In the genomic region with DNA sequence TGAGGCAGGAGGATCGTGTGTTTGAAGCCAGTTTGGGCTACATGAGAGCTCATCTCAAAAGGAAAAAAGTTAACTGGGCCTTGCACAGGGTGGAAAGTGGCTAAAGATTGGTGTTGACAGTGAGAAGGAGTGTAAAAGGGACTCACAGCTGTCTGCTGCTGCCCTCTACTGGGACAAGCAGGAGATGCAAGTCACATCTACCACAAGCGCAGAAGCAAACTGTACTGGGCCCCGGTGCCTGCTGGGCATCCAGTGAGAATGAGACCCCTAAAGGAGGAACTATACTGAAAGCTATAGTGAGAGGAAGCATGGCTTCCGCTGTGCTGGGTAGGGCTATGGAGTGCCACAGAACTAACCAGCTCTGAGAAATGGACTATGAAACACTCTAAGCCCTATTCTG, we compare ENCODE assay signal across 8 mouse cellular contexts. TPM values are rescaled to one million over a fixed set of nuclear protein-coding genes. Genes with fewer than 3 reads are reported as not detected.
A peak's percentile ranks its signal among the peaks of the same experiment; 100 is the strongest.
DNase-seq lines count a peak whose midpoint lies in the region; ATAC-seq and TF ChIP-seq lines count a peak whose summit lies in the region.

No protein-coding gene starts in this region.

- WGBS in embryonic facial prominence, embryonic 14.5 days, result 16% methylated on average over 4 of the region's 4 CpGs
- WGBS in kidney, embryonic 15.5 days, result 12% methylated on average over 4 of the region's 4 CpGs
- WGBS in limb, embryonic 15.5 days, result 13% methylated on average over 4 of the region's 4 CpGs

- H3K27ac ChIP-seq in embryonic facial prominence, embryonic 14.5 days (replicated peaks; ENCODE audit: low read depth, low read length), result no peak overlapping the region
- no peak overlapping the region for H3K27ac ChIP-seq in kidney, embryonic 15.5 days
- H3K27ac ChIP-seq in limb, embryonic 15.5 days, result no peak overlapping the region

- H3K4me2 ChIP-seq in embryonic facial prominence, embryonic 14.5 days (ENCODE audit: low read depth, low read length), result no peak overlapping the region
- no peak overlapping the region for H3K4me2 ChIP-seq in kidney, embryonic 15.5 days
- H3K4me2 ChIP-seq in limb, embryonic 15.5 days, result no peak overlapping the region

- ATAC-seq in embryonic facial prominence, embryonic 14.5 days (ENCODE audit: low read depth), result peak; percentile 80
- peak; percentile 25; the same call in 1 of the 2 replicates for ATAC-seq in kidney, embryonic 15.5 days (replicated peaks; ENCODE audit: low FRiP score)
- peak; percentile 40; the same call in 1 of the 2 replicates for ATAC-seq in limb, embryonic 15.5 days (ENCODE audit: insufficient number of reproducible peaks, low FRiP score, low TSS enrichment, low read depth)
- ATAC-seq in monocyte, adult 5-6 weeks (replicated peaks; ENCODE audit: insufficient number of reproducible peaks, low FRiP score, low TSS enrichment, poor library complexity, severe bottlenecking), result peak; percentile 79

- peak; percentile 53 for TF ChIP-seq CTCF in C2C12 (IDR thresholded peaks at IDR 0.05; ENCODE audit: control insufficient read depth, insufficient read depth, insufficient read length)

- H3K9ac ChIP-seq in embryonic facial prominence, embryonic 14.5 days (ENCODE audit: low read depth, low read length), result no peak overlapping the region
- H3K9ac ChIP-seq in kidney, embryonic 15.5 days, result no peak overlapping the region
- H3K9ac ChIP-seq in limb, embryonic 15.5 days, result no peak overlapping the region

- H3K27me3 ChIP-seq in C2C12 (ENCODE audit: control insufficient read depth, insufficient read depth, insufficient read length), result no peaks in the 10 kb centered on the region
- H3K27me3 ChIP-seq in embryonic facial prominence, embryonic 14.5 days (replicated peaks; ENCODE audit: control insufficient read depth, insufficient read depth, low read length), result no peaks in the 10 kb centered on the region
- H3K27me3 ChIP-seq in kidney, embryonic 15.5 days, result no peaks in the 10 kb centered on the region
- H3K27me3 ChIP-seq in limb, embryonic 15.5 days, result no peaks in the 10 kb centered on the region
- H3K27me3 ChIP-seq in splenic B cell, adult 2 months (ENCODE audit: control insufficient read depth, insufficient read depth, low read length, poor library complexity, severe bottlenecking), result no peaks in the 10 kb centered on the region

- H3K36me3 ChIP-seq in C2C12 (ENCODE audit: control insufficient read depth, insufficient read depth), result peaks cover 35% of the 10 kb centered on the region
- peaks cover 50% of the 10 kb centered on the region for H3K36me3 ChIP-seq in embryonic facial prominence, embryonic 14.5 days (ENCODE audit: control insufficient read depth, insufficient read depth, low read length)
- H3K36me3 ChIP-seq in kidney, embryonic 15.5 days, result peaks cover 40% of the 10 kb centered on the region
- H3K36me3 ChIP-seq in limb, embryonic 15.5 days, result peaks cover 32% of the 10 kb centered on the region
- H3K36me3 ChIP-seq in splenic B cell, adult 2 months (ENCODE audit: control insufficient read depth, insufficient read depth, low read length, poor library complexity, severe bottlenecking), result 0 out of 2 replicates have a peak, but pooled peaks cover 2% of the 10 kb centered on the region

- H3K9me3 ChIP-seq in embryonic facial prominence, embryonic 14.5 days (ENCODE audit: control insufficient read depth, low read length), result no peaks in the 10 kb centered on the region
- no peaks in the 10 kb centered on the region for H3K9me3 ChIP-seq in kidney, embryonic 15.5 days (replicated peaks)
- no peaks in the 10 kb centered on the region for H3K9me3 ChIP-seq in limb, embryonic 15.5 days

- no peaks in the 10 kb centered on the region for H3K4me1 ChIP-seq in embryonic facial prominence, embryonic 14.5 days (ENCODE audit: control insufficient read depth, insufficient read depth, low read length)
- H3K4me1 ChIP-seq in kidney, embryonic 15.5 days, result no peaks in the 10 kb centered on the region
- H3K4me1 ChIP-seq in limb, embryonic 15.5 days, result no peaks in the 10 kb centered on the region

- H3ac ChIP-seq in C2C12 (ENCODE audit: control insufficient read depth, insufficient read length, low read depth), result no peak overlapping the region

- peak; percentile 41 to 43 for DNase-seq in adrenal gland, postnatal 4 days (ENCODE audit: low spot score in 2 of 2)
- DNase-seq in embryonic facial prominence, embryonic 14.5 days (ENCODE audit: low spot score), result peak; percentile 68
- peak; percentile 48 to 75 for DNase-seq in heart, adult 9 months (ENCODE audit: low spot score in 2 of 2)
- peak; percentile 91 for DNase-seq in splenic B cell, adult 2 months (ENCODE audit: low read depth, low spot score)

- no peak overlapping the region for H3K4me3 ChIP-seq in C2C12 (ENCODE audit: insufficient read depth, poor library complexity, severe bottlenecking)
- H3K4me3 ChIP-seq in embryonic facial prominence, embryonic 14.5 days (ENCODE audit: low read depth, low read length), result no peak overlapping the region
- no peak overlapping the region for H3K4me3 ChIP-seq in kidney, embryonic 15.5 days (replicated peaks)
- no peak overlapping the region for H3K4me3 ChIP-seq in limb, embryonic 15.5 days

- H3K79me3 ChIP-seq in C2C12 (ENCODE audit: low read depth), result no peaks in the 10 kb centered on the region

- no peaks in the 10 kb centered on the region for H3K79me2 ChIP-seq in C2C12 (ENCODE audit: control insufficient read depth, insufficient read depth)

TF ChIP-seq in C2C12, 6 proteins besides CTCF, POLR2A, EP300 and RAD21:
- TF ChIP-seq MYOD1 (IDR thresholded peaks at IDR 0.05; ENCODE audit: control insufficient read depth, insufficient read length, low read depth) (no peak), FOSL1 (IDR thresholded peaks at IDR 0.05; ENCODE audit: insufficient read depth, low read length, poor library complexity, severe bottlenecking) (no peak), CEBPB (IDR thresholded peaks at IDR 0.05; ENCODE audit: low read depth) (no peak), MAX (IDR thresholded peaks at IDR 0.05) (no peak), MYOG (IDR thresholded peaks at IDR 0.05; ENCODE audit: control insufficient read depth, extremely low read depth, insufficient read length) (no peak), USF1 (IDR thresholded peaks at IDR 0.05; ENCODE audit: low read depth) (no peak)

RNA-seq across cellular contexts. Expression of a gene that starts 50.2 kb away (rescaled TPM):
- 5.9 TPM for polyA plus RNA-seq in C2C12 (2012; fragmentation: generic; extraction: Trizol)
- 10 to 100 TPM; 14.8 to 16.5 TPM for total RNA-seq in adrenal gland, postnatal 4 days (2021)
- polyA plus RNA-seq in embryonic facial prominence, embryonic 14.5 days (2014; fragmentation: Nextera tagmentation; extraction: Ambion mirVana), result 25.9 and 28.5 TPM in 2 replicates
- 17.3 and 19.7 TPM in 2 replicates for polyA plus RNA-seq in kidney, embryonic 15.5 days (2015; fragmentation: Nextera tagmentation; extraction: Ambion mirVana)
- 19.4 and 24.3 TPM in 2 replicates for polyA plus RNA-seq in limb, embryonic 15.5 days (2015; fragmentation: Nextera tagmentation; extraction: Ambion mirVana)
- 51.1 to 80.0 TPM (median 54.9 TPM) in 3 replicates for total RNA-seq in monocyte, adult 5-6 weeks (2017)

RNA-seq across cellular contexts. Expression of a gene that starts 50.3 kb away (rescaled TPM):
- polyA plus RNA-seq in C2C12 (2012; fragmentation: generic; extraction: Trizol), result 12.3 TPM
- total RNA-seq in adrenal gland, postnatal 4 days (2021), result 10 to 100 TPM; 43.3 to 48.0 TPM
- polyA plus RNA-seq in embryonic facial prominence, embryonic 14.5 days (2014; fragmentation: Nextera tagmentation; extraction: Ambion mirVana), result 74.3 and 79.6 TPM in 2 replicates
- 43.0 and 46.6 TPM in 2 replicates for polyA plus RNA-seq in kidney, embryonic 15.5 days (2015; fragmentation: Nextera tagmentation; extraction: Ambion mirVana)
- 77.8 and 87.9 TPM in 2 replicates for polyA plus RNA-seq in limb, embryonic 15.5 days (2015; fragmentation: Nextera tagmentation; extraction: Ambion mirVana)
- 11.6 to 20.6 TPM (median 15.8 TPM) in 3 replicates for total RNA-seq in monocyte, adult 5-6 weeks (2017)

Comparison
In these comparisons a context has a peak if more than half of its experiments do, and no peak if none do; other contexts are left out.
1. ATAC-seq: peak in every context shown above with its lines; median percentile 80 in embryonic facial prominence, embryonic 14.5 days; 79 in monocyte, adult 5-6 weeks; 40 in limb, embryonic 15.5 days; 25 in kidney, embryonic 15.5 days.